ENCODE assay signal across 18 mouse cellular contexts in genomic region chr7:18265089-18265488, GRCm38 (mm10). TPM values are rescaled to one million over a fixed set of nuclear protein-coding genes. Genes with fewer than 3 reads are reported as not detected.
DNase-seq lines count a peak whose midpoint lies in the region; ATAC-seq and TF ChIP-seq lines count a peak whose summit lies in the region.
"Had no signal": no experiment of that assay in that cellular context is flagged by ENCODE, and none has a peak within 500 bp of the region (broad histone marks: within the 10 kb centered on the region; RNA-seq: fewer than 3 reads in every experiment).

No protein-coding gene starts in this region.

- intact Hi-C loops in heart, adult 2 months (cut with DNase I), result no loop called here

- peak; percentile 39 for TF ChIP-seq CTCF in heart, adult 2 months (IDR thresholded peaks at IDR 0.05)
- TF ChIP-seq CTCF in lung, embryonic 14.5 days (IDR thresholded peaks at IDR 0.05; ENCODE audit: low read depth), result peak; percentile 17; the same call in 1 of the 2 replicates

- TF ChIP-seq EP300 in heart, adult 2 months (IDR thresholded peaks at IDR 0.05; ENCODE audit: insufficient read depth, low read depth, low read length), result no peak

- no peak for TF ChIP-seq POLR2A in heart, adult 2 months (IDR thresholded peaks at IDR 0.05; ENCODE audit: insufficient read depth, low read depth, low read length)

- no peaks in the 10 kb centered on the region for H3K4me1 ChIP-seq in heart, adult 2 months (ENCODE audit: control insufficient read depth, insufficient read depth, low read length)
- H3K4me1 ChIP-seq in lung, embryonic 14.5 days (ENCODE audit: insufficient read depth), result no peaks in the 10 kb centered on the region
- no peaks in the 10 kb centered on the region for H3K4me1 ChIP-seq in ES-E14 (ENCODE audit: control insufficient read depth in 2 of 2, insufficient read depth in 2 of 2, low read length in 2 of 2, poor library complexity in 1 of 2)
- H3K4me1 ChIP-seq: forebrain, embryonic 15.5 days; heart, embryonic 15.5 days; hindbrain, embryonic 12.5 days; limb, embryonic 13.5 days had no signal

- H3K36me3 ChIP-seq in heart, adult 2 months (ENCODE audit: control insufficient read depth, insufficient read depth, low read length), result no peaks in the 10 kb centered on the region
- no peaks in the 10 kb centered on the region for H3K36me3 ChIP-seq in lung, embryonic 14.5 days (ENCODE audit: insufficient read depth)
- H3K36me3 ChIP-seq in ES-E14 (ENCODE audit: control insufficient read depth, insufficient read depth, low read length, poor library complexity, severe bottlenecking), result no peaks in the 10 kb centered on the region
- H3K36me3 ChIP-seq: forebrain, embryonic 15.5 days; heart, embryonic 15.5 days; hindbrain, embryonic 12.5 days; limb, embryonic 13.5 days had no signal

- no peak for ATAC-seq in lung, embryonic 14.5 days (ENCODE audit: insufficient read depth)
- ATAC-seq in megakaryocyte progenitor cell, adult 5-6 weeks (replicated peaks; ENCODE audit: poor library complexity), result no peak
- ATAC-seq in monocyte, adult 5-6 weeks (replicated peaks; ENCODE audit: insufficient number of reproducible peaks, low FRiP score, low TSS enrichment, poor library complexity, severe bottlenecking), result no peak
- ATAC-seq: forebrain, embryonic 15.5 days had no signal

- H3K27me3 ChIP-seq in heart, adult 2 months (ENCODE audit: control insufficient read depth, insufficient read depth, low read length), result no peaks in the 10 kb centered on the region
- no peaks in the 10 kb centered on the region for H3K27me3 ChIP-seq in lung, embryonic 14.5 days (ENCODE audit: insufficient read depth, low read length)
- H3K27me3 ChIP-seq: forebrain, embryonic 15.5 days; heart, embryonic 15.5 days; hindbrain, embryonic 12.5 days; limb, embryonic 13.5 days had no signal

- no peak for DNase-seq in heart, adult 2 months
- DNase-seq in heart, adult 9 months (ENCODE audit: low spot score in 2 of 2), result no peak
- no peak for DNase-seq in lung, embryonic 14.5 days
- DNase-seq in lung, postnatal 10 days, result no peak
- DNase-seq in ES-E14 (ENCODE audit: low read depth, low spot score), result peak; percentile 27
- peak; percentile 0 for DNase-seq in brain, adult 2 months (ENCODE audit: low read depth, low spot score)
- DNase-seq: gastrocnemius, postnatal 14 days; kidney, postnatal 25 days; midbrain, embryonic 14.5 days had no signal

- 49% methylated on average over 5 of the region's 5 CpGs for WGBS in heart, adult 2 months
- WGBS in lung, embryonic 14.5 days, result 56% methylated on average over 5 of the region's 5 CpGs

- no peaks in the 10 kb centered on the region for H3K79me2 ChIP-seq in heart, adult 2 months (replicated peaks; ENCODE audit: control insufficient read depth, insufficient read depth, low read length)

- in situ Hi-C loops in ES-E14 (cut with MboI; ENCODE audit: low sequenced_read_pairs in 2 of 2, unreplicated experiment in 2 of 2), result no loop called here

- no peak overlapping the region for H3K4me2 ChIP-seq in lung, embryonic 14.5 days
- H3K4me2 ChIP-seq: forebrain, embryonic 15.5 days; heart, embryonic 15.5 days; hindbrain, embryonic 12.5 days; limb, embryonic 13.5 days had no signal

- no peak overlapping the region for H3K9ac ChIP-seq in heart, adult 2 months (ENCODE audit: low read depth, low read length)
- no peak overlapping the region for H3K9ac ChIP-seq in lung, embryonic 14.5 days
- no peak overlapping the region for H3K9ac ChIP-seq in ES-E14 (ENCODE audit: insufficient read depth, low read depth, low read length, poor library complexity, severe bottlenecking)
- H3K9ac ChIP-seq: forebrain, embryonic 15.5 days; heart, embryonic 15.5 days; hindbrain, embryonic 12.5 days; limb, embryonic 13.5 days had no signal

- no peak overlapping the region for H3K27ac ChIP-seq in heart, adult 2 months
- H3K27ac ChIP-seq in lung, embryonic 14.5 days (ENCODE audit: low read depth), result no peak overlapping the region
- H3K27ac ChIP-seq in ES-E14 (ENCODE audit: insufficient read depth, low read depth, low read length, poor library complexity, severe bottlenecking), result no peak overlapping the region
- H3K27ac ChIP-seq: forebrain, embryonic 15.5 days; heart, embryonic 15.5 days; hindbrain, embryonic 12.5 days; limb, embryonic 13.5 days had no signal

- no peaks in the 10 kb centered on the region; the same call in 1 of the 2 replicates for H3K9me3 ChIP-seq in lung, embryonic 14.5 days (ENCODE audit: low read depth, low read length)
- no peaks in the 10 kb centered on the region for H3K9me3 ChIP-seq in ES-E14 (ENCODE audit: control insufficient read depth, insufficient read depth, low read depth, low read length)
- H3K9me3 ChIP-seq: heart, embryonic 15.5 days had no signal

- no peak overlapping the region for H3K4me3 ChIP-seq in heart, adult 2 months
- H3K4me3 ChIP-seq in lung, embryonic 14.5 days (ENCODE audit: low read depth, low read length), result no peak overlapping the region
- no peak overlapping the region for H3K4me3 ChIP-seq in ES-E14 (ENCODE audit: insufficient read depth in 1 of 2, low read depth in 1 of 2, low read length in 2 of 2, poor library complexity in 1 of 2, severe bottlenecking in 1 of 2)
- H3K4me3 ChIP-seq: forebrain, embryonic 15.5 days; heart, embryonic 15.5 days; hindbrain, embryonic 12.5 days; limb, embryonic 13.5 days had no signal

TF ChIP-seq in ES-E14, 5 proteins besides CTCF, POLR2A, EP300 and RAD21:
- TF ChIP-seq MAFK (IDR thresholded peaks at IDR 0.05; ENCODE audit: insufficient read depth, low read depth, low read length) (no peak), ZC3H11A (IDR thresholded peaks at IDR 0.05; ENCODE audit: borderline replicate concordance, low read depth, low read length) (peak; percentile 31; the same call in 1 of the 2 replicates), HCFC1 (IDR thresholded peaks at IDR 0.05; ENCODE audit: borderline replicate concordance, insufficient read depth, low read length) (no peak), ZNF384 (IDR thresholded peaks at IDR 0.05; ENCODE audit: low read depth, low read length) (no peak), CHD2 (IDR thresholded peaks at IDR 0.05; ENCODE audit: low read depth, low read length) (no peak)
TF ChIP-seq in ES-E14: peak in this region for 1.

RNA-seq across cellular contexts. Expression of gene Mill1, which starts 19.9 kb away (rescaled TPM):
- not detected for total RNA-seq in heart, adult 2 months (2021)
- not detected in 2 replicates for polyA plus RNA-seq in heart, adult 2 months (2012; rRNA removed)
- not detected in 2 replicates for polyA plus RNA-seq in lung, embryonic 14.5 days (2014; fragmentation: Nextera tagmentation; extraction: Ambion mirVana)
- total RNA-seq in ES-E14 (2012; rRNA removed), result not detected in 2 replicates
- total RNA-seq in megakaryocyte progenitor cell, adult 5-6 weeks (2015), result not detected in 2 replicates
- not detected in 2 replicates for total RNA-seq in megakaryocyte progenitor cell, adult 5-6 weeks (2017)
- total RNA-seq in monocyte, adult 5-6 weeks (2017), result not detected in 3 replicates
- total RNA-seq: gastrocnemius, postnatal 14 days; left cerebral cortex, adult 18-20 months had no signal
- polyA plus RNA-seq: cortical plate, adult 2 months; forebrain, embryonic 15.5 days; heart, embryonic 15.5 days; hindbrain, embryonic 12.5 days; midbrain, embryonic 14.5 days; neural tube, embryonic 11.5 days had no signal

Comparison
In these comparisons a context has a peak if more than half of its experiments do, and no peak if none do; other contexts are left out.
1. DNase-seq: peak in ES-E14 (single experiment) and brain, adult 2 months (single experiment); none in heart, adult 2 months (0 of 2), heart, adult 9 months (0 of 2), lung, embryonic 14.5 days (single experiment) and lung, postnatal 10 days (single experiment).